25 mouse cellular contexts compared by ENCODE assay signal in genomic region chr14:33864796-33865195, GRCm38 (mm10). TPM values are rescaled to one million over a fixed set of nuclear protein-coding genes. Genes with fewer than 3 reads are reported as not detected.
A peak's percentile ranks its signal among the peaks of the same experiment; 100 is the strongest.
DNase-seq lines count a peak whose midpoint lies in the region; ATAC-seq and TF ChIP-seq lines count a peak whose summit lies in the region.
"Had no signal": no experiment of that assay in that cellular context is flagged by ENCODE, and none has a peak within 500 bp of the region (broad histone marks: within the 10 kb centered on the region; RNA-seq: fewer than 3 reads in every experiment).

No protein-coding gene starts in this region.

- peaks cover 13% of the 10 kb centered on the region; the same call in 1 of the 2 replicates for H3K4me1 ChIP-seq in kidney, adult 2 months (ENCODE audit: control insufficient read depth, insufficient read depth, low read length)
- no peaks in the 10 kb centered on the region for H3K4me1 ChIP-seq in kidney, embryonic 16.5 days (ENCODE audit: insufficient read depth, low read length)
- H3K4me1 ChIP-seq in lung, embryonic 16.5 days (replicated peaks; ENCODE audit: control insufficient read depth, insufficient read depth, low read length), result no peaks in the 10 kb centered on the region; the same call in 1 of the 2 replicates
- H3K4me1 ChIP-seq: embryonic facial prominence, embryonic 12.5 days; embryonic facial prominence, embryonic 15.5 days; heart, embryonic 12.5 days; heart, embryonic 15.5 days; hindbrain, embryonic 10.5 days; hindbrain, embryonic 13.5 days had no signal

- H3K9ac ChIP-seq in kidney, embryonic 16.5 days (replicated peaks; ENCODE audit: low read length), result no peak overlapping the region
- no peak overlapping the region for H3K9ac ChIP-seq in lung, embryonic 16.5 days (ENCODE audit: low read length)
- H3K9ac ChIP-seq: embryonic facial prominence, embryonic 12.5 days; embryonic facial prominence, embryonic 15.5 days; heart, embryonic 12.5 days; heart, embryonic 15.5 days; hindbrain, embryonic 13.5 days had no signal

- WGBS in kidney, adult 2 months, result 40% methylated on average over 1 of the region's 1 CpGs
- WGBS in kidney, embryonic 16.5 days, result 72% methylated on average over 1 of the region's 1 CpGs
- 85% methylated on average over 1 of the region's 1 CpGs for WGBS in lung, embryonic 16.5 days

- no peak overlapping the region for H3K4me3 ChIP-seq in kidney, adult 2 months (ENCODE audit: insufficient read depth, low read depth, low read length)
- no peak overlapping the region for H3K4me3 ChIP-seq in kidney, embryonic 16.5 days (ENCODE audit: low read length)
- H3K4me3 ChIP-seq in lung, embryonic 16.5 days (ENCODE audit: low read length), result no peak overlapping the region
- H3K4me3 ChIP-seq: embryonic facial prominence, embryonic 12.5 days; embryonic facial prominence, embryonic 15.5 days; heart, embryonic 12.5 days; heart, embryonic 15.5 days; hindbrain, embryonic 10.5 days; hindbrain, embryonic 13.5 days had no signal

- H3K36me3 ChIP-seq in kidney, adult 2 months (ENCODE audit: control insufficient read depth, insufficient read depth, low read length), result no peaks in the 10 kb centered on the region
- H3K36me3 ChIP-seq in kidney, embryonic 16.5 days (ENCODE audit: insufficient read depth, low read length), result no peaks in the 10 kb centered on the region
- H3K36me3 ChIP-seq in lung, embryonic 16.5 days (ENCODE audit: control insufficient read depth, insufficient read depth, low read length), result no peaks in the 10 kb centered on the region
- H3K36me3 ChIP-seq: embryonic facial prominence, embryonic 12.5 days; embryonic facial prominence, embryonic 15.5 days; heart, embryonic 12.5 days; heart, embryonic 15.5 days; hindbrain, embryonic 10.5 days; hindbrain, embryonic 13.5 days had no signal

- TF ChIP-seq POLR2A in kidney, adult 2 months (IDR thresholded peaks at IDR 0.05; ENCODE audit: low read depth, low read length), result no peak

- H3K27me3 ChIP-seq in kidney, adult 2 months (replicated peaks; ENCODE audit: control insufficient read depth, insufficient read depth, low read length), result no peaks in the 10 kb centered on the region
- H3K27me3 ChIP-seq in kidney, embryonic 16.5 days (ENCODE audit: insufficient read depth, low read length), result no peaks in the 10 kb centered on the region
- H3K27me3 ChIP-seq in lung, embryonic 16.5 days (ENCODE audit: control insufficient read depth, insufficient read depth, low read depth, low read length), result no peaks in the 10 kb centered on the region
- H3K27me3 ChIP-seq: embryonic facial prominence, embryonic 12.5 days; embryonic facial prominence, embryonic 15.5 days; heart, embryonic 12.5 days; heart, embryonic 15.5 days; hindbrain, embryonic 13.5 days had no signal

- DNase-seq in kidney, adult 2 months, result peak; percentile 82
- DNase-seq in lung, postnatal 4 days, result no peak
- peak; percentile 22 to 53 for DNase-seq in kidney, postnatal 36 days
- no peak for DNase-seq in ovary, postnatal 10 days (ENCODE audit: low spot score)
- DNase-seq: adrenal gland, adult 2 months; adrenal gland, postnatal 14 days; cerebellum, adult 11 months; cerebellum, adult 2 months; cerebellum, adult 9-11 months; cerebellum, postnatal 25 days; gastrocnemius, postnatal 25 days; heart, adult 18-20 months; heart, postnatal 10 days; heart, postnatal 36 days had no signal

- TF ChIP-seq CTCF in kidney, adult 2 months (conservative IDR thresholded peaks at IDR 0.05; ENCODE audit: insufficient read depth, insufficient read length, low read depth, low read length), result no peak

- ATAC-seq in kidney, embryonic 16.5 days (ENCODE audit: low FRiP score, low TSS enrichment), result no peak
- ATAC-seq in lung, embryonic 16.5 days (ENCODE audit: low read depth), result no peak
- ATAC-seq: CD4-positive, CD25-positive, alpha-beta regulatory T cell, adult 4 months; forebrain, embryonic 14.5 days had no signal

- H3K27ac ChIP-seq in kidney, adult 2 months (ENCODE audit: insufficient read depth, low read depth, low read length), result peak overlapping the region; percentile 86
- H3K27ac ChIP-seq in kidney, embryonic 16.5 days (ENCODE audit: low read length), result no peak overlapping the region
- H3K27ac ChIP-seq in lung, embryonic 16.5 days (ENCODE audit: low read length), result 0 out of 2 replicates have a peak overlapping the region, but pooled peaks have one; percentile 20
- H3K27ac ChIP-seq: embryonic facial prominence, embryonic 12.5 days; embryonic facial prominence, embryonic 15.5 days; heart, embryonic 15.5 days; hindbrain, embryonic 10.5 days; hindbrain, embryonic 13.5 days had no signal

- H3K9me3 ChIP-seq in kidney, embryonic 16.5 days (ENCODE audit: low read length), result peaks cover 7% of the 10 kb centered on the region; the same call in 1 of the 2 replicates
- H3K9me3 ChIP-seq in lung, embryonic 16.5 days (ENCODE audit: control insufficient read depth, low read length), result no peaks in the 10 kb centered on the region
- H3K9me3 ChIP-seq: embryonic facial prominence, embryonic 12.5 days; embryonic facial prominence, embryonic 15.5 days; heart, embryonic 15.5 days; hindbrain, embryonic 10.5 days; hindbrain, embryonic 13.5 days had no signal

- no peak overlapping the region for H3K4me2 ChIP-seq in kidney, embryonic 16.5 days (replicated peaks; ENCODE audit: low read depth, low read length)
- no peak overlapping the region for H3K4me2 ChIP-seq in lung, embryonic 16.5 days (ENCODE audit: low read depth, low read length)
- H3K4me2 ChIP-seq: embryonic facial prominence, embryonic 12.5 days; embryonic facial prominence, embryonic 15.5 days; heart, embryonic 12.5 days; heart, embryonic 15.5 days; hindbrain, embryonic 13.5 days had no signal

RNA-seq across cellular contexts. Expression of gene Gdf10, which starts 58.6 kb away (rescaled TPM):
- 8.9 and 11.8 TPM in 2 replicates for polyA plus RNA-seq in kidney, adult 2 months (2012; rRNA removed)
- polyA plus RNA-seq in kidney, embryonic 16.5 days (2015; fragmentation: Nextera tagmentation; extraction: Ambion mirVana), result 2.9 and 4.0 TPM in 2 replicates
- polyA plus RNA-seq in lung, embryonic 16.5 days (2015; fragmentation: Nextera tagmentation; extraction: Ambion mirVana), result 7.1 and 7.7 TPM in 2 replicates
- polyA plus RNA-seq: C2C12; CD4-positive, CD25-positive, alpha-beta regulatory T cell, adult 4 months had no signal

Comparison
In these comparisons a context has a peak if more than half of its experiments do, and no peak if none do; other contexts are left out.
1. DNase-seq: peak in kidney, adult 2 months (single experiment) and kidney, postnatal 36 days (2 of 2); none in lung, postnatal 4 days (0 of 2) and ovary, postnatal 10 days (single experiment).